ENCODE assay signal across 8 mouse cellular contexts in the genomic region with DNA sequence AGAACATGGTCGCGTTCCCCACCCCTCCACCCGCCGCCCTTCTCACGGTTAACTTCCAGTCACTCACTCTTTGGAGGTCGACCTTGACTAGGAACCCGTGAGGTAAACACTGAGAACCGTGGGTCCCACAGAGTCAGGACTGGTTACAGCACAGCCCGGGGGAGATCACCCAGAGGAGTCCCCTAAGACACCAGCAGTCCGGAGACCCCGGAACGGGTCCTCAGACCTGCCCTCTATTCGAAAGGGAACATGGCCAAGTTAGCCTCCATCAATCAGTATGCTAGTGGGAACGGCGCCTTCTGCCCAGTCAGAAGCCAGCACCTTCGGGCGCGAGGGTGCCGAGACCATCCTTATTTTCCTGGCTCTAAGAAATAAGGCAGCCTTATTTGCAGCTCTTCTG. TPM values are rescaled to one million over a fixed set of nuclear protein-coding genes. Genes with fewer than 3 reads are reported as not detected.
DNase-seq lines count a peak whose midpoint lies in the region; ATAC-seq and TF ChIP-seq lines count a peak whose summit lies in the region.

No protein-coding gene starts in this region.

- H3K4me3 ChIP-seq in testis, adult 2 months (ENCODE audit: control insufficient read depth, low read depth, low read length): peak overlapping the region; percentile 89
- H3K4me3 ChIP-seq in liver, embryonic 11.5 days (ENCODE audit: low read depth, low read length): peak overlapping the region; percentile 94

- H3K4me2 ChIP-seq in liver, embryonic 11.5 days: peak overlapping the region; percentile 92

- H3K36me3 ChIP-seq in testis, adult 2 months (ENCODE audit: control insufficient read depth, insufficient read depth, low read length): peaks cover 3% of the 10 kb centered on the region
- peaks cover 29% of the 10 kb centered on the region for H3K36me3 ChIP-seq in liver, embryonic 11.5 days (ENCODE audit: control insufficient read depth, insufficient read depth, low read length)

- peak overlapping the region; percentile 80 for H3K27ac ChIP-seq in testis, adult 2 months (ENCODE audit: control insufficient read depth, insufficient read depth, low read depth, low read length)
- H3K27ac ChIP-seq in liver, embryonic 11.5 days (ENCODE audit: low read depth, low read length): peak overlapping the region; percentile 99

- H3K9me3 ChIP-seq in liver, embryonic 11.5 days (ENCODE audit: control insufficient read depth, low read length): no peaks in the 10 kb centered on the region

- no peaks in the 10 kb centered on the region for H3K27me3 ChIP-seq in testis, adult 2 months (ENCODE audit: control insufficient read depth, insufficient read depth, low read length)
- no peaks in the 10 kb centered on the region for H3K27me3 ChIP-seq in liver, embryonic 11.5 days (replicated peaks; ENCODE audit: control insufficient read depth, insufficient read depth, low read length)

- DNase-seq in gastrocnemius, adult 18-20 months (ENCODE audit: low spot score): peak; percentile 37
- DNase-seq in gastrocnemius, adult 8-10 months (ENCODE audit: low spot score in 2 of 2): no peak
- DNase-seq in testis, postnatal 14 days (ENCODE audit: low spot score): no peak
- DNase-seq in liver, embryonic 11.5 days (ENCODE audit: low spot score): no peak
- no peak for DNase-seq in embryo, embryonic 10 days (ENCODE audit: low spot score)
- no peak for DNase-seq in spleen, postnatal 10 days (ENCODE audit: low spot score in 2 of 2)
- DNase-seq in right cerebral cortex, postnatal 4 days: no peak

- ATAC-seq in liver, embryonic 11.5 days (replicated peaks; ENCODE audit: low FRiP score): no peak

- no peak for TF ChIP-seq POLR2A in testis, adult 2 months (IDR thresholded peaks at IDR 0.05; ENCODE audit: control insufficient read depth, low read depth, low read length)

- peaks cover 12% of the 10 kb centered on the region for H3K4me1 ChIP-seq in testis, adult 2 months (ENCODE audit: control insufficient read depth, insufficient read depth, low read length)
- H3K4me1 ChIP-seq in liver, embryonic 11.5 days (replicated peaks; ENCODE audit: control insufficient read depth, insufficient read depth, low read length): peaks cover 14% of the 10 kb centered on the region

- no peak for TF ChIP-seq CTCF in testis, adult 2 months (IDR thresholded peaks at IDR 0.05; ENCODE audit: control insufficient read depth, insufficient read depth, insufficient replicate concordance, low read depth, low read length)

- under 1% methylated on average over 19 of the region's 19 CpGs for WGBS in liver, embryonic 11.5 days

- H3K9ac ChIP-seq in liver, embryonic 11.5 days (ENCODE audit: low read depth, low read length): peak overlapping the region; percentile 98

RNA-seq across cellular contexts. Expression of a gene that starts 1.1 kb away (rescaled TPM):
- total RNA-seq in gastrocnemius, adult 18-20 months (2021): 10 to 100 TPM; 71.6 to 73.4 TPM
- 10 to 100 TPM; 54.7 to 69.4 (median 57.5) TPM for total RNA-seq in gastrocnemius, adult 8-10 months (2022)
- polyA plus RNA-seq in testis, adult 2 months (2012; rRNA removed): 242 and 282 TPM in 2 replicates
- 256 and 274 TPM in 2 replicates for polyA plus RNA-seq in liver, embryonic 11.5 days (2014; fragmentation: Nextera tagmentation; extraction: Ambion mirVana)

RNA-seq across cellular contexts. Expression of a gene that starts 16.4 kb away (rescaled TPM):
- total RNA-seq in gastrocnemius, adult 18-20 months (2021): 10 to 100 TPM; 13.8 to 17.7 TPM
- 10 to 100 TPM; 14.7 to 16.6 (median 16.2) TPM for total RNA-seq in gastrocnemius, adult 8-10 months (2022)
- 38.2 and 38.9 TPM in 2 replicates for polyA plus RNA-seq in testis, adult 2 months (2012; rRNA removed)
- polyA plus RNA-seq in liver, embryonic 11.5 days (2014; fragmentation: Nextera tagmentation; extraction: Ambion mirVana): 0.92 and 1.2 TPM in 2 replicates

RNA-seq across cellular contexts. Expression of a gene that starts 20.5 kb away (rescaled TPM):
- total RNA-seq in gastrocnemius, adult 18-20 months (2021): 1 to 10 TPM; 2.4 to 4.6 TPM
- total RNA-seq in gastrocnemius, adult 8-10 months (2022): 1 to 10 TPM; 1.6 to 4.0 (median 2.1) TPM
- polyA plus RNA-seq in testis, adult 2 months (2012; rRNA removed): 3.6 and 4.9 TPM in 2 replicates
- 14.1 and 15.6 TPM in 2 replicates for polyA plus RNA-seq in liver, embryonic 11.5 days (2014; fragmentation: Nextera tagmentation; extraction: Ambion mirVana)

RNA-seq across cellular contexts. Expression of a gene that starts 53.1 kb away (rescaled TPM):
- under 1 TPM; 0.37 to 0.50 TPM for total RNA-seq in gastrocnemius, adult 18-20 months (2021)
- under 1 TPM in 2 of 4 experiments, not detected in 2; 0.36 to 0.40 TPM for total RNA-seq in gastrocnemius, adult 8-10 months (2022)
- polyA plus RNA-seq in testis, adult 2 months (2012; rRNA removed): 19.3 and 19.7 TPM in 2 replicates
- polyA plus RNA-seq in liver, embryonic 11.5 days (2014; fragmentation: Nextera tagmentation; extraction: Ambion mirVana): 56.6 and 62.1 TPM in 2 replicates
